Mouse (Mus musculus) heart, adult 2 months (tissue): ENCODE data around the gene Col5a3. TPM values are rescaled to one million over a fixed set of nuclear protein-coding genes. Genes with fewer than 3 reads are reported as not detected.
A peak's percentile ranks its signal among the peaks of the same experiment; 100 is the strongest.

Experiments
- DNase-seq, 2 experiments: peaks; one replicate each; pipeline ENCODE4 v3.0.0; 2021
- H3K27ac ChIP-seq: fragments of 200-600 bp; 2 replicates; pipeline ENCODE4 v1.8.1; 2022
- H3K27me3 ChIP-seq: fragments of 200-500 bp; 2 replicates; pipeline ENCODE4 v1.6.1; 2012; ENCODE audit warnings: mild to moderate bottlenecking, low read length, inconsistent platforms, mixed read lengths; ENCODE audit not compliant: control insufficient read depth, insufficient read depth
- H3K36me3 ChIP-seq: fragments of 200-500 bp; 2 replicates; pipeline ENCODE4 v1.6.1; 2012; ENCODE audit warnings: low read length, inconsistent platforms; ENCODE audit not compliant: control insufficient read depth, insufficient read depth
- H3K4me1 ChIP-seq: fragments of 200-500 bp; 2 replicates; pipeline ENCODE4 v1.6.1; 2011; ENCODE audit warnings: low read length; ENCODE audit not compliant: control insufficient read depth, insufficient read depth
- H3K4me3 ChIP-seq: fragments of 200-600 bp; 2 replicates; pipeline ENCODE4 v1.8.1; 2022
- H3K79me2 ChIP-seq: fragments of 200-500 bp; replicated peaks from 2 replicates; pipeline ENCODE4 v1.6.1; 2012; ENCODE audit warnings: mild to moderate bottlenecking, inconsistent platforms, low read length, moderate library complexity, mixed read lengths; ENCODE audit not compliant: control insufficient read depth, insufficient read depth
- H3K9ac ChIP-seq: fragments of 200-500 bp; 2 replicates; pipeline ENCODE4 v1.6.1; 2012; ENCODE audit warnings: low read depth, mild to moderate bottlenecking, control low read depth, inconsistent platforms, low read length, mixed read lengths
- CTCF ChIP-seq: fragments of 200-600 bp; IDR thresholded peaks from 2 replicates; pipeline ENCODE4 v1.8.1; 2022; ENCODE audit warnings: antibody characterized with exemption, mild to moderate bottlenecking, moderate library complexity
- EP300 ChIP-seq: fragments of 200-500 bp; IDR thresholded peaks from 2 replicates; pipeline ENCODE4 v1.6.1; 2011; ENCODE audit warnings: low read depth, low read length, control low read depth; ENCODE audit not compliant: insufficient read depth
- POLR2A ChIP-seq: fragments of 200-500 bp; IDR thresholded peaks from 2 replicates; pipeline ENCODE4 v1.6.1; 2011; ENCODE audit warnings: mild to moderate bottlenecking, low read depth, low read length, control low read depth; ENCODE audit not compliant: insufficient read depth
- WGBS: fragments of 180-500 bp; shearing (Covaris S2); methylation state at CpG from one replicate; pipeline ENCODE4 v1.1.7; 2018; 5-methylcytosine and 5-hydroxymethylcytosine counted together
- intact Hi-C: fragments of 180-260 bp; cut with DNase I; formaldehyde crosslinking; loops from one replicate; pipeline ENCODE4 v1.15.1; 2025
- polyA plus RNA-seq: library from polyadenylated mRNA; depleted of rRNA; stranded (reverse); fragments of >200 nt; gene quantifications from 2 replicates; pipeline ENCODE4 v1.2.3, GENCODE M21; 2012
- total RNA-seq, 2 experiments: library from RNA; stranded (reverse); gene quantifications; 2 replicates each; pipeline ENCODE4 v1.2.3; 2021

Gene Col5a3
- total and polyA plus RNA-seq, 3 experiments = 7.0 to 19.7 (median 11.6) TPM

DNA sequence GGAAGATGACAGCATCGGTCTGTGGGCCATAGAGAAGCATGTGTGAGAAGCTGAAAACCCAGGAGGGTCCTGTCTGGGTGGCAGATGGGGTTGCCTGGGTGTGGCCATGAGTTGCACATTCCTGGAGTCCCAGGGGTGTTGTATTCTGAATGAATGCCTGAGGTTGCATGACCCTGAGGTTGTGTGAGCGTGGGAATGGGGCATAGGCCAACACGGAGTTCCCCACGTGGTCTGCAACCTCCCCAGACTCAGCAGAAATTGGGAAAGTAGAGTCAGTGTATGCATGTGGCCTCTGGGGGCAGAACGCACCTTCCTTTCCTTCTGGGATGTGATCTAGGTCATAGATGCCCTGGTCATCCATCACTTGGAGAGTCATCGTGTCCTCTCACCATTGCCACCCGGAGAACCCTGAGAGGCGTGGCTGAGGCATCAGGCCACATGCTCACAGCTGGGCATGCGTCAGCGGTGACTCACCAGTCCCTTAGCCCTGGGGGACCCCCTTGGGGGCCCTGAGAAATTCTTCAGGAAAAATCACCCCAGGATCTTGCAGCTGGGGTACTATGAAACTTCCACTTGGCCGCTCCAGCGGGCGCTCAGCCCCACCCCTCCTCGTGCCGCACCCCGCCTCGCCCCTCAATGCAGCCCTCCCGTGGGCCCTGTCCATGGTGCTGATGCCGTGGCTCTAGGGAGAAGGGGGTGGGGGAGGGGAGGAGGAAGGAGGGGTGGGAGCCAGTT is 2.2 kb downstream of the Col5a3 start:
- Histone ChIP-seq H3K27ac (no peak overlapping the region; the same call in 1 of the 2 replicates), H3K4me3 (peak overlapping the region; percentile 18; the same call in 1 of the 2 replicates), H3K27me3 (no peaks in the 10 kb centered on the region), H3K4me1 (no peaks in the 10 kb centered on the region; the same call in 1 of the 2 replicates), H3K79me2 (no peaks in the 10 kb centered on the region), H3K9ac (no peak overlapping the region), H3K36me3 (no peaks in the 10 kb centered on the region)
- WGBS = 9% methylated on average over 19 of the region's 19 CpGs
- DNase-seq = peak; percentile 62 to 65
- TF ChIP-seq CTCF (no peak), POLR2A (no peak), EP300 (no peak)
- intact Hi-C loops = no loop called here

- no peak for TF ChIP-seq EP300
- H3K4me3 ChIP-seq = no peak overlapping the region
- no peaks in the 10 kb centered on the region for H3K27me3 ChIP-seq
- H3K27ac ChIP-seq = peak overlapping the region; percentile 28
- peak in 1 of 2 experiments; percentile 28 for DNase-seq
- 54% methylated on average over 1 of the region's 1 CpGs for WGBS
- no peaks in the 10 kb centered on the region for H3K79me2 ChIP-seq
- H3K9ac ChIP-seq = no peak overlapping the region
- intact Hi-C loops = no loop called here
- no peaks in the 10 kb centered on the region for H3K36me3 ChIP-seq
- H3K4me1 ChIP-seq = no peaks in the 10 kb centered on the region; the same call in 1 of the 2 replicates
Observed at GRCm38 (mm10) chr9:20810773-20811172, 4.1 kb downstream of the Col5a3 start.

- Histone ChIP-seq H3K36me3 (no peaks in the 10 kb centered on the region), H3K27me3 (no peaks in the 10 kb centered on the region), H3K27ac (peak overlapping the region; percentile 28; the same call in 1 of the 2 replicates), H3K79me2 (no peaks in the 10 kb centered on the region), H3K9ac (no peak overlapping the region), H3K4me1 (no peaks in the 10 kb centered on the region; the same call in 1 of the 2 replicates), H3K4me3 (no peak overlapping the region)
- 30% methylated on average over 4 of the region's 4 CpGs for whole genome bisulfite sequencing
- TF ChIP-seq CTCF = no peak
- TF ChIP-seq EP300 = no peak
- intact Hi-C loops = no loop called here
- peak; percentile 59 to 61 for DNase-seq
Observed at GRCm38 (mm10) chr9:20810271-20810670, 4.6 kb downstream of the Col5a3 start.

- Histone ChIP-seq H3K4me1 (peaks cover 1% of the 10 kb centered on the region; the same call in 1 of the 2 replicates), H3K79me2 (no peaks in the 10 kb centered on the region), H3K4me3 (no peak overlapping the region), H3K36me3 (no peaks in the 10 kb centered on the region), H3K27ac (peak overlapping the region; percentile 33), H3K27me3 (no peaks in the 10 kb centered on the region), H3K9ac (no peak overlapping the region)
- TF ChIP-seq POLR2A = no peak
- no peak for TF ChIP-seq EP300
- TF ChIP-seq CTCF = no peak
- WGBS = 38% methylated on average over 5 of the region's 5 CpGs
- no peak for DNase-seq
- intact Hi-C loops = loop anchor here (2.0 kb wide), 1 partner anchor 25 kb away; no protein-coding TSS in a partner anchor
Observed at GRCm38 (mm10) chr9:20805706-20806105, 9.2 kb downstream of the Col5a3 start.

DNA sequence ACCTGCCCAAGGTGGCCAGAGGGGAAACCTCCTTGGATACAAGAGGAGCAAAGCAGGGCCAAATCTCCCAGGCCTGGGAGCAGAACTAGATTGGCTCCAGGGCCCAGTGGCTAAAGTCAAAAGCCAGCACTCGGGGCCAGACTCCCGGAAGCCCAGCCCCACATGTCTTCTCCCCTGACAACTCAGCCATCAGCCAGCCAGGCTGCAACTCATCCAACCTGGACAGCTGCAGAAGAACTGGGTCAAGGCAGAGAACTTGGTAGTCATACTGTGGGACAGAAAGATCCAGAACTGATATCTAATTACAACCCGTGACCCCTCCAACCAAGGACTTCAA is 9.7 kb downstream of the Col5a3 start:
- intact Hi-C loops = loop anchor here (2.0 kb wide), 1 partner anchor 26 kb away; no protein-coding TSS in a partner anchor
- H3K79me2 ChIP-seq = no peaks in the 10 kb centered on the region
- 73% methylated on average over 3 of the region's 3 CpGs for WGBS
- H3K27me3 ChIP-seq = no peaks in the 10 kb centered on the region
- no peak overlapping the region; the same call in none of the 2 replicates for H3K27ac ChIP-seq
- H3K9ac ChIP-seq = no peak overlapping the region
- H3K36me3 ChIP-seq = no peaks in the 10 kb centered on the region
- TF ChIP-seq CTCF = no peak
- no peak for TF ChIP-seq EP300
- no peak for TF ChIP-seq POLR2A
- peak; percentile 66 to 75 for DNase-seq
- peaks cover 1% of the 10 kb centered on the region; the same call in 1 of the 2 replicates for H3K4me1 ChIP-seq
- no peak overlapping the region for H3K4me3 ChIP-seq
